ENCODE assay signal across 25 mouse cellular contexts in genomic region chr16:3928582-3928981, GRCm38 (mm10). TPM values are rescaled to one million over a fixed set of nuclear protein-coding genes. Genes with fewer than 3 reads are reported as not detected.
DNase-seq lines count a peak whose midpoint lies in the region; ATAC-seq and TF ChIP-seq lines count a peak whose summit lies in the region.
"Had no signal": no experiment of that assay in that cellular context is flagged by ENCODE, and none has a peak within 500 bp of the region (broad histone marks: within the 10 kb centered on the region; RNA-seq: fewer than 3 reads in every experiment).

No protein-coding gene starts in this region.

- H3K4me3 ChIP-seq in layer of hippocampus, adult 2 months, result no peak overlapping the region
- no peak overlapping the region for H3K4me3 ChIP-seq in lung, postnatal 0 days (ENCODE audit: low read depth, low read length)
- no peak overlapping the region for H3K4me3 ChIP-seq in macrophage (ENCODE audit: inconsistent target)
- H3K4me3 ChIP-seq in heart, adult 2 months, result no peak overlapping the region
- H3K4me3 ChIP-seq: forebrain, embryonic 10.5 days; forebrain, embryonic 13.5 days; gastrocnemius, adult 2 months; heart, embryonic 12.5 days; heart, embryonic 15.5 days; hindbrain, embryonic 10.5 days; hindbrain, embryonic 13.5 days had no signal

- H3K27ac ChIP-seq in layer of hippocampus, adult 2 months, result 0 out of 2 replicates have a peak overlapping the region, but pooled peaks have one; percentile 10
- H3K27ac ChIP-seq in lung, postnatal 0 days (ENCODE audit: low read length), result no peak overlapping the region
- peak overlapping the region; percentile 57 for H3K27ac ChIP-seq in macrophage
- no peak overlapping the region for H3K27ac ChIP-seq in heart, adult 2 months
- H3K27ac ChIP-seq: forebrain, embryonic 10.5 days; forebrain, embryonic 13.5 days; gastrocnemius, adult 2 months; heart, embryonic 15.5 days; hindbrain, embryonic 10.5 days; hindbrain, embryonic 13.5 days had no signal

- H3K79me2 ChIP-seq in macrophage (ENCODE audit: inconsistent target), result no peaks in the 10 kb centered on the region
- no peaks in the 10 kb centered on the region for H3K79me2 ChIP-seq in heart, adult 2 months (replicated peaks; ENCODE audit: control insufficient read depth, insufficient read depth, low read length)

- ATAC-seq in lung, postnatal 0 days, result peak; percentile 52
- ATAC-seq: CD4-positive, CD25-positive, alpha-beta regulatory T cell, adult 4 months; forebrain, embryonic 13.5 days; forebrain, embryonic 16.5 days; hindbrain, embryonic 16.5 days had no signal

- H3K9ac ChIP-seq in lung, postnatal 0 days (replicated peaks; ENCODE audit: low read depth), result no peak overlapping the region
- H3K9ac ChIP-seq in heart, adult 2 months (ENCODE audit: low read depth, low read length), result no peak overlapping the region
- H3K9ac ChIP-seq: forebrain, embryonic 13.5 days; heart, embryonic 12.5 days; heart, embryonic 15.5 days; hindbrain, embryonic 13.5 days had no signal

- H3K36me3 ChIP-seq in lung, postnatal 0 days (ENCODE audit: insufficient read depth, low read length), result 0 out of 2 replicates have a peak, but pooled peaks cover 3% of the 10 kb centered on the region
- peaks cover 18% of the 10 kb centered on the region for H3K36me3 ChIP-seq in macrophage (ENCODE audit: inconsistent target)
- no peaks in the 10 kb centered on the region for H3K36me3 ChIP-seq in heart, adult 2 months (ENCODE audit: control insufficient read depth, insufficient read depth, low read length)

- 44% methylated on average over 1 of the region's 1 CpGs for WGBS in lung, postnatal 0 days
- WGBS in macrophage (ENCODE audit: missing documents), result 69% methylated on average over 1 of the region's 1 CpGs
- 26% methylated on average over 1 of the region's 1 CpGs for WGBS in heart, adult 2 months

- H3K4me2 ChIP-seq in lung, postnatal 0 days (replicated peaks; ENCODE audit: low read depth, low read length), result no peak overlapping the region
- H3K4me2 ChIP-seq: forebrain, embryonic 13.5 days; heart, embryonic 12.5 days; heart, embryonic 15.5 days; hindbrain, embryonic 13.5 days had no signal

- no peak for TF ChIP-seq EP300 in lung, postnatal 0 days (IDR thresholded peaks at IDR 0.05)
- TF ChIP-seq EP300 in heart, adult 2 months (IDR thresholded peaks at IDR 0.05; ENCODE audit: insufficient read depth, low read depth, low read length), result no peak

- intact Hi-C loops in heart, adult 2 months (cut with DNase I), result no loop called here

- no peaks in the 10 kb centered on the region for H3K4me1 ChIP-seq in lung, postnatal 0 days (ENCODE audit: insufficient read depth, low read depth, low read length)
- H3K4me1 ChIP-seq in heart, adult 2 months (ENCODE audit: control insufficient read depth, insufficient read depth, low read length), result no peaks in the 10 kb centered on the region
- H3K4me1 ChIP-seq: forebrain, embryonic 10.5 days; forebrain, embryonic 13.5 days; heart, embryonic 12.5 days; heart, embryonic 15.5 days; hindbrain, embryonic 10.5 days; hindbrain, embryonic 13.5 days had no signal

- TF ChIP-seq CTCF in layer of hippocampus, adult 2 months (conservative IDR thresholded peaks at IDR 0.05), result no peak
- TF ChIP-seq CTCF in lung, postnatal 0 days (IDR thresholded peaks at IDR 0.05), result no peak
- no peak for TF ChIP-seq CTCF in heart, adult 2 months (IDR thresholded peaks at IDR 0.05)

- TF ChIP-seq POLR2A in heart, adult 2 months (IDR thresholded peaks at IDR 0.05; ENCODE audit: insufficient read depth, low read depth, low read length), result no peak

- H3K9me3 ChIP-seq in lung, postnatal 0 days (ENCODE audit: low read length), result no peaks in the 10 kb centered on the region
- H3K9me3 ChIP-seq: forebrain, embryonic 10.5 days; forebrain, embryonic 13.5 days; heart, embryonic 12.5 days; heart, embryonic 15.5 days; hindbrain, embryonic 10.5 days; hindbrain, embryonic 13.5 days had no signal

- no peaks in the 10 kb centered on the region for H3K27me3 ChIP-seq in lung, postnatal 0 days (replicated peaks; ENCODE audit: insufficient read depth, low read length)
- H3K27me3 ChIP-seq in heart, adult 2 months (ENCODE audit: control insufficient read depth, insufficient read depth, low read length), result no peaks in the 10 kb centered on the region
- H3K27me3 ChIP-seq: forebrain, embryonic 13.5 days; heart, embryonic 12.5 days; heart, embryonic 15.5 days; hindbrain, embryonic 13.5 days had no signal

- no peak for DNase-seq in layer of hippocampus, adult 2 months (ENCODE audit: low spot score in 2 of 2)
- no peak for DNase-seq in layer of hippocampus, adult 18-20 months (ENCODE audit: low spot score in 2 of 2)
- DNase-seq in lung, postnatal 0 days (ENCODE audit: low spot score), result peak; percentile 7
- DNase-seq in lung, postnatal 36 days, result no peak
- peak; percentile 64 for DNase-seq in A20 (ENCODE audit: low read depth, low spot score)
- DNase-seq in heart, adult 2 months, result no peak
- DNase-seq: adrenal gland, adult 8-10 months; adrenal gland, postnatal 25 days; cerebellum, adult 18-20 months; cerebellum, adult 9-10 months; cerebellum, postnatal 14 days; gastrocnemius, adult 2 months; gastrocnemius, postnatal 14 days; heart, postnatal 36 days had no signal

RNA-seq across cellular contexts. Expression of gene Cluap1, which starts 20.0 kb away (rescaled TPM):
- total RNA-seq in layer of hippocampus, adult 2 months (2021), result 10 to 100 TPM; 32.7 to 37.9 TPM
- total RNA-seq in layer of hippocampus, adult 18-20 months (2021), result 10 to 100 TPM; 28.5 to 31.6 TPM
- polyA plus RNA-seq in lung, postnatal 0 days (2015; fragmentation: Nextera tagmentation; extraction: Ambion mirVana), result 18.4 and 18.7 TPM in 2 replicates
- total RNA-seq in macrophage (2018; cell fraction: chromatin; rRNA removed), result 10 to 100 TPM in 18 of 26 experiments, 1 to 10 TPM in 8; 3.2 to 34.3 (median 19.6) TPM
- 1 to 10 TPM; 3.7 to 9.8 (median 7.3) TPM for total RNA-seq in macrophage (2018; cell fraction: cytosol; rRNA removed)
- 10 to 100 TPM in 14 of 26 experiments, 1 to 10 TPM in 12; 1.9 to 18.3 (median 10.2) TPM for total RNA-seq in macrophage (2018; cell fraction: nucleus; rRNA removed)
- polyA plus RNA-seq in macrophage (2018), result 6.1 to 9.4 TPM (median 7.9 TPM) in 3 replicates
- total RNA-seq in heart, adult 2 months (2021), result 10 to 100 TPM in 1 of 2 experiments, 1 to 10 TPM in 1; 9.7 to 10.9 TPM
- polyA plus RNA-seq in heart, adult 2 months (2012; rRNA removed), result 4.9 and 5.9 TPM in 2 replicates

RNA-seq across cellular contexts. Expression of gene 1700037C18Rik, which starts 20.1 kb away (rescaled TPM):
- 1 to 10 TPM; 4.2 to 4.7 TPM for total RNA-seq in layer of hippocampus, adult 2 months (2021)
- total RNA-seq in layer of hippocampus, adult 18-20 months (2021), result 1 to 10 TPM; 5.9 to 7.2 TPM
- 10.8 and 11.6 TPM in 2 replicates for polyA plus RNA-seq in lung, postnatal 0 days (2015; fragmentation: Nextera tagmentation; extraction: Ambion mirVana)
- 1 to 10 TPM in 23 of 26 experiments, under 1 TPM in 3; 0.78 to 6.6 (median 2.3) TPM for total RNA-seq in macrophage (2018; cell fraction: chromatin; rRNA removed)
- total RNA-seq in macrophage (2018; cell fraction: cytosol; rRNA removed), result 1 to 10 TPM; 2.0 to 5.4 (median 3.8) TPM
- 1 to 10 TPM in 25 of 26 experiments, under 1 TPM in 1; 0.54 to 7.0 (median 3.0) TPM for total RNA-seq in macrophage (2018; cell fraction: nucleus; rRNA removed)
- polyA plus RNA-seq in macrophage (2018), result 1.4 to 3.0 TPM (median 2.9 TPM) in 3 replicates
- total RNA-seq in heart, adult 2 months (2021), result 1 to 10 TPM; 2.9 TPM
- polyA plus RNA-seq in heart, adult 2 months (2012; rRNA removed), result 2.9 and 5.2 TPM in 2 replicates

RNA-seq across cellular contexts. Expression of gene Gm20695, which starts 44.1 kb away (rescaled TPM):
- under 1 TPM in 1 of 2 experiments, not detected in 1; 0.91 TPM for total RNA-seq in layer of hippocampus, adult 2 months (2021)
- total RNA-seq in layer of hippocampus, adult 18-20 months (2021), result not detected
- 3.7 and 5.2 TPM in 2 replicates for polyA plus RNA-seq in lung, postnatal 0 days (2015; fragmentation: Nextera tagmentation; extraction: Ambion mirVana)
- total RNA-seq in macrophage (2018; cell fraction: chromatin; rRNA removed), result 1 to 10 TPM in 13 of 26 experiments, not detected in 13; 1.4 to 3.6 (median 2.2) TPM
- total RNA-seq in macrophage (2018; cell fraction: cytosol; rRNA removed), result under 1 TPM in 19 of 26 experiments, not detected in 7; 0.15 to 0.96 (median 0.44) TPM
- 1 to 10 TPM in 8 of 26 experiments, under 1 TPM in 2, not detected in 16; 0.91 to 2.8 (median 1.4) TPM for total RNA-seq in macrophage (2018; cell fraction: nucleus; rRNA removed)
- polyA plus RNA-seq in macrophage (2018), result 1.2 TPM in 1 of 3 replicates, not detected in the others
- total RNA-seq in heart, adult 2 months (2021), result under 1 TPM; 0.27 to 0.42 TPM
- polyA plus RNA-seq in heart, adult 2 months (2012; rRNA removed), result not detected in 2 replicates
- total RNA-seq: heart, postnatal 10 days had no signal
- polyA plus RNA-seq: heart, embryonic 12.5 days had no signal

RNA-seq across cellular contexts. Expression of gene Zfp597, which starts 44.2 kb away (rescaled TPM):
- total RNA-seq in layer of hippocampus, adult 2 months (2021), result 10 to 100 TPM; 21.3 to 23.0 TPM
- total RNA-seq in layer of hippocampus, adult 18-20 months (2021), result 10 to 100 TPM; 20.6 to 22.9 TPM
- 4.6 and 5.0 TPM in 2 replicates for polyA plus RNA-seq in lung, postnatal 0 days (2015; fragmentation: Nextera tagmentation; extraction: Ambion mirVana)
- total RNA-seq in macrophage (2018; cell fraction: chromatin; rRNA removed), result 10 to 100 TPM in 15 of 26 experiments, 1 to 10 TPM in 11; 6.1 to 25.0 (median 10.5) TPM
- total RNA-seq in macrophage (2018; cell fraction: cytosol; rRNA removed), result 10 to 100 TPM in 11 of 26 experiments, 1 to 10 TPM in 15; 4.8 to 12.7 (median 9.6) TPM
- total RNA-seq in macrophage (2018; cell fraction: nucleus; rRNA removed), result 10 to 100 TPM in 22 of 26 experiments, 1 to 10 TPM in 4; 7.4 to 32.0 (median 14.0) TPM
- polyA plus RNA-seq in macrophage (2018), result 4.2 to 8.0 TPM (median 6.2 TPM) in 3 replicates
- total RNA-seq in heart, adult 2 months (2021), result 10 to 100 TPM; 10.8 to 12.1 TPM
- 2.3 and 4.6 TPM in 2 replicates for polyA plus RNA-seq in heart, adult 2 months (2012; rRNA removed)

RNA-seq across cellular contexts. Expression of gene Nlrc3, which starts 47.9 kb away (rescaled TPM):
- total RNA-seq in layer of hippocampus, adult 2 months (2021), result 1 to 10 TPM; 1.6 to 2.5 TPM
- 1 to 10 TPM; 1.6 to 1.8 TPM for total RNA-seq in layer of hippocampus, adult 18-20 months (2021)
- polyA plus RNA-seq in lung, postnatal 0 days (2015; fragmentation: Nextera tagmentation; extraction: Ambion mirVana), result 0.88 and 0.90 TPM in 2 replicates
- total RNA-seq in macrophage (2018; cell fraction: chromatin; rRNA removed), result 10 to 100 TPM in 15 of 26 experiments, 1 to 10 TPM in 11; 1.6 to 34.7 (median 12.8) TPM
- 1 to 10 TPM; 3.0 to 9.8 (median 6.0) TPM for total RNA-seq in macrophage (2018; cell fraction: cytosol; rRNA removed)
- total RNA-seq in macrophage (2018; cell fraction: nucleus; rRNA removed), result 10 to 100 TPM in 11 of 26 experiments, 1 to 10 TPM in 15; 2.8 to 25.0 (median 8.7) TPM
- polyA plus RNA-seq in macrophage (2018), result 4.1 to 9.1 TPM (median 5.7 TPM) in 3 replicates
- total RNA-seq in heart, adult 2 months (2021), result 1 to 10 TPM; 1.1 to 1.2 TPM
- 2.8 and 3.2 TPM in 2 replicates for polyA plus RNA-seq in heart, adult 2 months (2012; rRNA removed)

Comparison
In these comparisons a context has a peak if more than half of its experiments do, and no peak if none do; other contexts are left out.
1. DNase-seq: peak in lung, postnatal 0 days (single experiment) and A20 (single experiment); none in layer of hippocampus, adult 2 months (0 of 2), layer of hippocampus, adult 18-20 months (0 of 2), lung, postnatal 36 days (single experiment) and heart, adult 2 months (0 of 2).
2. H3K27ac ChIP-seq: peak in layer of hippocampus, adult 2 months (single experiment) and macrophage (single experiment); none in lung, postnatal 0 days (single experiment) and heart, adult 2 months (single experiment).